Mouse (Mus musculus) embryonic facial prominence, embryonic 13.5 days (tissue): ENCODE data around the gene Tekt5. TPM values are rescaled to one million over a fixed set of nuclear protein-coding genes. Genes with fewer than 3 reads are reported as not detected.

Experiments
- ATAC-seq: fragments of 200-750 bp; cut with Nextera tagmentation; 2 replicates; pipeline ENCODE4 v1.8.0; 2017; ENCODE audit warnings: low read depth; ENCODE audit not compliant: insufficient number of reproducible peaks, insufficient read depth, low FRiP score, low TSS enrichment
- H3K27ac ChIP-seq: fragments of 300-500 bp; sonication (generic); 2 replicates; pipeline ENCODE4 v1.5.1; 2015; ENCODE audit warnings: moderate library complexity, mild to moderate bottlenecking, inconsistent platforms
- H3K27me3 ChIP-seq: fragments of 300-500 bp; sonication (generic); 2 replicates; pipeline ENCODE4 v1.6.1; 2015; ENCODE audit warnings: mild to moderate bottlenecking, inconsistent platforms
- H3K36me3 ChIP-seq: fragments of 300-500 bp; sonication (generic); 2 replicates; pipeline ENCODE4 v1.6.1; 2015; ENCODE audit warnings: mild to moderate bottlenecking, inconsistent platforms
- H3K4me1 ChIP-seq: fragments of 300-500 bp; sonication (generic); 2 replicates; pipeline ENCODE4 v1.6.1; 2015; ENCODE audit warnings: inconsistent platforms
- H3K4me2 ChIP-seq: fragments of 300-500 bp; sonication (generic); 2 replicates; pipeline ENCODE4 v1.6.1; 2015; ENCODE audit warnings: moderate library complexity, mild to moderate bottlenecking, inconsistent platforms
- H3K4me3 ChIP-seq: fragments of 300-500 bp; sonication (generic); 2 replicates; pipeline ENCODE4 v1.5.1; 2015; ENCODE audit warnings: mild to moderate bottlenecking, inconsistent platforms
- H3K9ac ChIP-seq: fragments of 300-500 bp; sonication (generic); 2 replicates; pipeline ENCODE4 v1.6.1; 2015; ENCODE audit warnings: mild to moderate bottlenecking, inconsistent platforms
- H3K9me3 ChIP-seq: fragments of 300-500 bp; sonication (generic); 2 replicates; pipeline ENCODE4 v1.6.1; 2016; ENCODE audit warnings: inconsistent platforms
- whole genome bisulfite sequencing: fragments of 180-500 bp; shearing (Covaris S2); methylation state at CpG from one replicate; pipeline ENCODE4 v1.1.7; 2015; ENCODE audit warnings: mixed read lengths; 5-methylcytosine and 5-hydroxymethylcytosine counted together
- polyA plus RNA-seq: library from polyadenylated mRNA; unstranded; fragments of >200 nt; fragmentation: Nextera tagmentation; extraction: Ambion mirVana; gene quantifications from 2 replicates; pipeline ENCODE4 v1.2.1, GENCODE M21; 2015

Tekt5 gene
- polyA plus RNA-seq, 1 experiment from 2014 or later = 1.00 TPM

- Histone ChIP-seq H3K36me3 (no peaks in the 10 kb centered on the region), H3K27me3 (no peaks in the 10 kb centered on the region), H3K4me1 (0 out of 2 replicates have a peak, but pooled peaks cover 11% of the 10 kb centered on the region), H3K4me3 (no peak overlapping the region), H3K9me3 (no peaks in the 10 kb centered on the region), H3K4me2 (no peak overlapping the region), H3K9ac (no peak overlapping the region), H3K27ac (no peak overlapping the region)
- ATAC-seq = no peak
- 57% methylated on average over 9 of the region's 9 CpGs for WGBS
Measured at GRCm38 (mm10) chr16:10351050-10351636, 44.1 kb downstream of the Tekt5 start.

GRCm38 (mm10) chr16:10349876-10350275 is 45.4 kb downstream of the Tekt5 start:
- no peak for ATAC-seq
- 83% methylated on average over 10 of the region's 10 CpGs for WGBS
- Histone ChIP-seq H3K9me3 (no peaks in the 10 kb centered on the region), H3K27me3 (no peaks in the 10 kb centered on the region), H3K27ac (peak overlapping the region; percentile 28; the same call in 1 of the 2 replicates), H3K4me2 (no peak overlapping the region), H3K36me3 (no peaks in the 10 kb centered on the region), H3K9ac (no peak overlapping the region), H3K4me3 (no peak overlapping the region), H3K4me1 (0 out of 2 replicates have a peak, but pooled peaks cover 11% of the 10 kb centered on the region)

GRCm38 (mm10) chr16:10349436-10349835 is 45.9 kb downstream of the Tekt5 start:
- H3K27me3 ChIP-seq = no peaks in the 10 kb centered on the region
- ATAC-seq = no peak

GRCm38 (mm10) chr16:10347551-10347950 is 47.7 kb downstream of the Tekt5 start:
- Histone ChIP-seq H3K9me3 (no peaks in the 10 kb centered on the region), H3K4me1 (0 out of 2 replicates have a peak, but pooled peaks cover 11% of the 10 kb centered on the region), H3K9ac (no peak overlapping the region), H3K36me3 (no peaks in the 10 kb centered on the region), H3K27ac (no peak overlapping the region; the same call in 1 of the 2 replicates), H3K4me2 (no peak overlapping the region), H3K27me3 (no peaks in the 10 kb centered on the region), H3K4me3 (no peak overlapping the region)
- whole genome bisulfite sequencing = 78% methylated on average over 7 of the region's 7 CpGs
- no peak for ATAC-seq

More at GRCm38 (mm10) chr16:10349436-10349835, 45.9 kb downstream of the Tekt5 start:
- 65% methylated on average over 5 of the region's 5 CpGs for WGBS
- Histone ChIP-seq H3K9ac (no peak overlapping the region), H3K9me3 (no peaks in the 10 kb centered on the region), H3K36me3 (no peaks in the 10 kb centered on the region), H3K4me3 (no peak overlapping the region), H3K27ac (peak overlapping the region; percentile 28; the same call in 1 of the 2 replicates), H3K4me2 (no peak overlapping the region), H3K4me1 (0 out of 2 replicates have a peak, but pooled peaks cover 11% of the 10 kb centered on the region)

- ATAC-seq = no peak
- H3K27me3 ChIP-seq = no peaks in the 10 kb centered on the region
- H3K9me3 ChIP-seq = no peaks in the 10 kb centered on the region
- H3K27ac ChIP-seq = no peak overlapping the region
- 70% methylated on average over 4 of the region's 4 CpGs for WGBS
- no peak overlapping the region for H3K4me3 ChIP-seq
- H3K4me2 ChIP-seq = no peak overlapping the region
- H3K9ac ChIP-seq = no peak overlapping the region
- H3K4me1 ChIP-seq = no peaks in the 10 kb centered on the region
- no peaks in the 10 kb centered on the region for H3K36me3 ChIP-seq
Measured at GRCm38 (mm10) chr16:10341110-10341509, 54.2 kb downstream of the Tekt5 start.

- Histone ChIP-seq H3K27ac (no peak overlapping the region), H3K4me3 (no peak overlapping the region), H3K4me1 (no peaks in the 10 kb centered on the region), H3K36me3 (no peaks in the 10 kb centered on the region), H3K4me2 (no peak overlapping the region), H3K9me3 (no peaks in the 10 kb centered on the region), H3K27me3 (no peaks in the 10 kb centered on the region), H3K9ac (no peak overlapping the region)
- 93% methylated on average over 10 of the region's 10 CpGs for WGBS
- no peak for ATAC-seq
Measured at GRCm38 (mm10) chr16:10339930-10340329, 55.4 kb downstream of the Tekt5 start.

GRCm38 (mm10) chr16:10338601-10339000 is 56.7 kb downstream of the Tekt5 start:
- H3K9ac ChIP-seq = no peak overlapping the region
- H3K9me3 ChIP-seq = no peaks in the 10 kb centered on the region
- no peak overlapping the region for H3K27ac ChIP-seq
- WGBS = 93% methylated on average over 5 of the region's 5 CpGs
- H3K27me3 ChIP-seq = no peaks in the 10 kb centered on the region
- H3K4me1 ChIP-seq = no peaks in the 10 kb centered on the region
- no peak for ATAC-seq
- no peaks in the 10 kb centered on the region for H3K36me3 ChIP-seq
- H3K4me2 ChIP-seq = no peak overlapping the region
- H3K4me3 ChIP-seq = no peak overlapping the region

- no peak overlapping the region for H3K4me3 ChIP-seq
- H3K9me3 ChIP-seq = no peaks in the 10 kb centered on the region
- H3K36me3 ChIP-seq = no peaks in the 10 kb centered on the region
- no peak overlapping the region for H3K9ac ChIP-seq
- 0 out of 2 replicates have a peak overlapping the region, but pooled peaks have one; percentile 22 for H3K27ac ChIP-seq
- ATAC-seq = no peak
- no peaks in the 10 kb centered on the region for H3K4me1 ChIP-seq
- no peak overlapping the region for H3K4me2 ChIP-seq
- H3K27me3 ChIP-seq = no peaks in the 10 kb centered on the region
- WGBS = 75% methylated on average over 13 of the region's 13 CpGs
Measured at GRCm38 (mm10) chr16:10337422-10338197, 57.7 kb downstream of the Tekt5 start.

- Histone ChIP-seq H3K4me1 (no peaks in the 10 kb centered on the region), H3K4me3 (no peak overlapping the region), H3K4me2 (no peak overlapping the region), H3K36me3 (no peaks in the 10 kb centered on the region), H3K27ac (no peak overlapping the region), H3K9me3 (no peaks in the 10 kb centered on the region), H3K27me3 (no peaks in the 10 kb centered on the region), H3K9ac (no peak overlapping the region)
- WGBS = 91% methylated on average over 19 of the region's 19 CpGs
- no peak for ATAC-seq
Measured at GRCm38 (mm10) chr16:10336454-10337421, 58.6 kb downstream of the Tekt5 start.

- no peak for ATAC-seq
- Histone ChIP-seq H3K4me2 (no peak overlapping the region), H3K27me3 (no peaks in the 10 kb centered on the region), H3K4me1 (no peaks in the 10 kb centered on the region), H3K36me3 (no peaks in the 10 kb centered on the region), H3K4me3 (no peak overlapping the region), H3K9ac (no peak overlapping the region), H3K9me3 (no peaks in the 10 kb centered on the region), H3K27ac (no peak overlapping the region)
- 87% methylated on average over 2 of the region's 2 CpGs for WGBS
Measured at GRCm38 (mm10) chr16:10335953-10336352, 59.3 kb downstream of the Tekt5 start.

GRCm38 (mm10) chr16:10332732-10333131 is 62.6 kb downstream of the Tekt5 start:
- Histone ChIP-seq H3K36me3 (no peaks in the 10 kb centered on the region), H3K27me3 (no peaks in the 10 kb centered on the region), H3K27ac (no peak overlapping the region), H3K4me2 (no peak overlapping the region), H3K4me3 (no peak overlapping the region), H3K4me1 (no peaks in the 10 kb centered on the region), H3K9ac (no peak overlapping the region), H3K9me3 (no peaks in the 10 kb centered on the region)
- no peak for ATAC-seq
- 56% methylated on average over 7 of the region's 7 CpGs for WGBS
